Mouse (Mus musculus): Measurements from ENCODE around the gene Syngr3. TPM values are rescaled to one million over a fixed set of nuclear protein-coding genes. Genes with fewer than 3 reads are reported as not detected.

Syngr3 gene
- polyA plus RNA-seq, 1 experiment from 2014 or later: 1.7 TPM

- H3K4me1 ChIP-seq (replicated peaks; ENCODE audit: insufficient read depth, low read length): peaks cover 34% of the 10 kb centered on the region
- peak; percentile 74 for DNase-seq (ENCODE audit: low spot score)
- no peaks in the 10 kb centered on the region for H3K27me3 ChIP-seq (ENCODE audit: insufficient read depth, low read length)
- H3K9ac ChIP-seq (ENCODE audit: low read depth, low read length): peak overlapping the region; percentile 47
- 0 out of 2 replicates have a peak, but pooled peaks cover 13% of the 10 kb centered on the region for H3K36me3 ChIP-seq (ENCODE audit: insufficient read depth, low read length)
- H3K4me3 ChIP-seq (replicated peaks; ENCODE audit: low read depth, low read length): peak overlapping the region; percentile 17; the same call in 1 of the 2 replicates
- H3K4me2 ChIP-seq (ENCODE audit: low read length): peak overlapping the region; percentile 46
- peak overlapping the region; percentile 84 for H3K27ac ChIP-seq
- peak; percentile 30; the same call in 1 of the 2 replicates for ATAC-seq (replicated peaks; ENCODE audit: low FRiP score, low read depth)
- TF ChIP-seq CTCF (IDR thresholded peaks at IDR 0.05; ENCODE audit: low read depth): no peak
- 38% methylated on average over 7 of the region's 7 CpGs for WGBS
- no peaks in the 10 kb centered on the region for H3K9me3 ChIP-seq (replicated peaks; ENCODE audit: low read length)
Observed at GRCm38 (mm10) chr17:24644030-24644715, 45.6 kb downstream of the Syngr3 start.

DNA sequence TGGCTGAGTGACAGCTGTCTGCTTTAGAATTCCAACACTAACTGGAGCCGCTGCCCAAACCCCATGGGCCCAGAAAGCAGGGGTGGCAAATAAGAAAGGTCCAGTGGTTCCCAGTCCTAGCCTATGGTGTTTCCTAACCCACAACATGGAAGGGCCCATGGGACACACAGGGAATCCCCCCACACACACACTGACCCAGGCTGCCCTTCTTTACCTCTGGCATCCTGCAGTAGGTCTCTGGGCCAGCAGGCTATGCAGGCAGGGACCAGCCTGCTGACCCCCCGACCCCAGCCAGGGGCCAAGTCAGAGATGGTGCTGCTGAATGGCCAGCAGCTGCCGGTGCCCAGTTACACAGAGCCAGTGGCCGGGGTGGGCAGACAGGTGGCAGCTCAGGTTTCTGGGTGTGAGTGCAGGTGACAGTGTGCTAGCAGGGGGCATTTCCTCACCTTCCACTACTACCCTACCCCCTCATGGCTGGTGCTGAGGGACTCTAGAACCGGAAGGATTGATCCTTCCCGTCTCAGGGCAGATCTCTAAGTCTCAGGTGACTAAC, 46.9 kb downstream of the Syngr3 start:
- no peak for TF ChIP-seq CTCF (IDR thresholded peaks at IDR 0.05; ENCODE audit: low read depth)
- no peaks in the 10 kb centered on the region for H3K9me3 ChIP-seq (replicated peaks; ENCODE audit: low read length)
- H3K27ac ChIP-seq: no peak overlapping the region
- no peak for ATAC-seq (replicated peaks; ENCODE audit: low FRiP score, low read depth)
- peaks cover 18% of the 10 kb centered on the region; the same call in 1 of the 2 replicates for H3K36me3 ChIP-seq (ENCODE audit: insufficient read depth, low read length)
- no peaks in the 10 kb centered on the region for H3K27me3 ChIP-seq (ENCODE audit: insufficient read depth, low read length)
- H3K4me3 ChIP-seq (replicated peaks; ENCODE audit: low read depth, low read length): 0 out of 2 replicates have a peak overlapping the region, but pooled peaks have one; percentile 17
- H3K9ac ChIP-seq (ENCODE audit: low read depth, low read length): peak overlapping the region; percentile 47; the same call in 1 of the 2 replicates
- 56% methylated on average over 6 of the region's 6 CpGs for WGBS
- H3K4me1 ChIP-seq (replicated peaks; ENCODE audit: insufficient read depth, low read length): peaks cover 36% of the 10 kb centered on the region
- no peak for DNase-seq (ENCODE audit: low spot score)
- H3K4me2 ChIP-seq (ENCODE audit: low read length): peak overlapping the region; percentile 46

DNA sequence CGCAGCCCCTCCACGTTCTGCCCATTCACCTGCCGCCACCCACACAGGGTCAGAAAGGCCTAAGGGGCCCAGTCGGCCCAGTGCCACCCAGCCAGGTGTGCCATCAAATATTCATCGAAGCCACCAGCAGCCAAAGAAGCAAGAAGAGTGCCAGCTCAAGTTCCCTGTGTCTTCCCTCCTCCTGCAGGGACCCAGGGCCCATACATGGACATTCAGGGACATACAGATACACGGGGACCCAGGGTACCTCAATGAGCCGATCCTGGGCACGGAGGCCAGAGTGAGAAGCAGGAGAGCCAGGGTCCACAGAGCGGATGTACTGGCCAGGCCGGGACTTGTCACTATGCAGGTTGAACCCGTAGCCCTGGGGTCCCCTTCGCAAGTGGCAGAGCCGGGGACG, 47.8 kb downstream of the Syngr3 start:
- peaks cover 36% of the 10 kb centered on the region for H3K4me1 ChIP-seq (replicated peaks; ENCODE audit: insufficient read depth, low read length)
- no peak overlapping the region for H3K4me2 ChIP-seq (ENCODE audit: low read length)
- 89% methylated on average over 14 of the region's 14 CpGs for WGBS
- H3K27me3 ChIP-seq (ENCODE audit: insufficient read depth, low read length): no peaks in the 10 kb centered on the region
- H3K27ac ChIP-seq: no peak overlapping the region
- TF ChIP-seq CTCF (IDR thresholded peaks at IDR 0.05; ENCODE audit: low read depth): no peak
- no peak for DNase-seq (ENCODE audit: low spot score)
- H3K4me3 ChIP-seq (replicated peaks; ENCODE audit: low read depth, low read length): no peak overlapping the region
- H3K36me3 ChIP-seq (ENCODE audit: insufficient read depth, low read length): peaks cover 13% of the 10 kb centered on the region; the same call in 1 of the 2 replicates
- H3K9ac ChIP-seq (ENCODE audit: low read depth, low read length): no peak overlapping the region
- ATAC-seq (replicated peaks; ENCODE audit: low FRiP score, low read depth): no peak
- H3K9me3 ChIP-seq (replicated peaks; ENCODE audit: low read length): no peaks in the 10 kb centered on the region

- no peak for ATAC-seq (replicated peaks; ENCODE audit: low FRiP score, low read depth)
- Histone ChIP-seq H3K36me3 (ENCODE audit: insufficient read depth, low read length) (peaks cover 16% of the 10 kb centered on the region; the same call in 1 of the 2 replicates), H3K4me2 (ENCODE audit: low read length) (no peak overlapping the region), H3K27me3 (ENCODE audit: insufficient read depth, low read length) (no peaks in the 10 kb centered on the region), H3K27ac (0 out of 2 replicates have a peak overlapping the region, but pooled peaks have one; percentile 80), H3K9ac (ENCODE audit: low read depth, low read length) (0 out of 2 replicates have a peak overlapping the region, but pooled peaks have one; percentile 4), H3K4me3 (replicated peaks; ENCODE audit: low read depth, low read length) (no peak overlapping the region), H3K4me1 (replicated peaks; ENCODE audit: insufficient read depth, low read length) (peaks cover 33% of the 10 kb centered on the region), H3K9me3 (replicated peaks; ENCODE audit: low read length) (no peaks in the 10 kb centered on the region)
- no peak for DNase-seq (ENCODE audit: low spot score)
- 93% methylated on average over 15 of the region's 15 CpGs for whole genome bisulfite sequencing
- TF ChIP-seq CTCF (IDR thresholded peaks at IDR 0.05; ENCODE audit: low read depth): no peak
Observed at GRCm38 (mm10) chr17:24640581-24640980, 49.2 kb downstream of the Syngr3 start.

DNA sequence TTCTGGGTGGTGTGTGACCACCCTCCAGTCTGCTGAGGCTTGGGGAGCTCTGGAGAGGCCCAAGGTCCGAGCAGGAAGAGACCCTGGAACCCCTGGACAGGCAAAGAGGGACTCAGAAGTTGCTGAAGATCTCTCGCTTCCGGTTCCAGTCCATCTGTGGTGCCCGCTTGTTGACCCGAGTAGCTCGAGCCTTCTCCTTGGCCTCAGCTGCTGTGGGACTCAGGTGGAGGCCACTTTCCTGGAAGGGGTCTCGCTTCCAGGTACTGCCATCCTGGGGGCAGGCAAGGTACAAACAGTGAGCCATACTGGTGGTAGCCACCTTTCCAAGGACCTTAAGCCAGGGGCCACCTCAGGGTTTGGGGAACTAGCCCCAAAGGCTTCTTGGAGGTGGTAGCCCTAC, 49.6 kb downstream of the Syngr3 start:
- Histone ChIP-seq H3K9ac (ENCODE audit: low read depth, low read length) (0 out of 2 replicates have a peak overlapping the region, but pooled peaks have one; percentile 4), H3K36me3 (ENCODE audit: insufficient read depth, low read length) (peaks cover 16% of the 10 kb centered on the region; the same call in 1 of the 2 replicates), H3K4me1 (replicated peaks; ENCODE audit: insufficient read depth, low read length) (peaks cover 28% of the 10 kb centered on the region), H3K4me2 (ENCODE audit: low read length) (no peak overlapping the region), H3K9me3 (replicated peaks; ENCODE audit: low read length) (no peaks in the 10 kb centered on the region), H3K4me3 (replicated peaks; ENCODE audit: low read depth, low read length) (no peak overlapping the region), H3K27ac (peak overlapping the region; percentile 80), H3K27me3 (ENCODE audit: insufficient read depth, low read length) (no peaks in the 10 kb centered on the region)
- DNase-seq (ENCODE audit: low spot score) (no peak), ATAC-seq (replicated peaks; ENCODE audit: low FRiP score, low read depth) (no peak)
- 82% methylated on average over 7 of the region's 7 CpGs for WGBS
- no peak for TF ChIP-seq CTCF (IDR thresholded peaks at IDR 0.05; ENCODE audit: low read depth)

- WGBS: 44% methylated on average over 5 of the region's 5 CpGs
Observed at GRCm38 (mm10) chr17:24639571-24639988, 50.2 kb downstream of the Syngr3 start.

More at GRCm38 (mm10) chr17:24639571-24639988, 50.2 kb downstream of the Syngr3 start:
- Histone ChIP-seq H3K27ac (peak overlapping the region; percentile 80), H3K27me3 (ENCODE audit: insufficient read depth, low read length) (no peaks in the 10 kb centered on the region), H3K4me2 (ENCODE audit: low read length) (no peak overlapping the region), H3K4me1 (replicated peaks; ENCODE audit: insufficient read depth, low read length) (peaks cover 23% of the 10 kb centered on the region), H3K9me3 (replicated peaks; ENCODE audit: low read length) (no peaks in the 10 kb centered on the region), H3K9ac (ENCODE audit: low read depth, low read length) (no peak overlapping the region), H3K4me3 (replicated peaks; ENCODE audit: low read depth, low read length) (no peak overlapping the region), H3K36me3 (ENCODE audit: insufficient read depth, low read length) (peaks cover 16% of the 10 kb centered on the region; the same call in 1 of the 2 replicates)
- no peak for TF ChIP-seq CTCF (IDR thresholded peaks at IDR 0.05; ENCODE audit: low read depth)
- peak; percentile 57 for DNase-seq (ENCODE audit: low spot score)
- ATAC-seq (replicated peaks; ENCODE audit: low FRiP score, low read depth): peak; percentile 12; the same call in 1 of the 2 replicates
